Mouse (Mus musculus) NIH3T3 (cell line): ENCODE data around the gene Gadd45gip1.
A peak's percentile ranks its signal among the peaks of the same experiment; 100 is the strongest.

Experiments used
- DNase-seq: peaks from one replicate; pipeline ENCODE4 v3.0.0-alpha.2; 2012; ENCODE audit warnings: low read depth

Gadd45gip1 gene

GRCm38 (mm10) chr8:84832034-84832717, 854 bp downstream of the Gadd45gip1 start:
- DNase-seq = peak; percentile 89

GRCm38 (mm10) chr8:84832759-84833742, 1.7 kb downstream of the Gadd45gip1 start:
- peak; percentile 48 for DNase-seq

GRCm38 (mm10) chr8:84834002-84834865, 2.9 kb downstream of the Gadd45gip1 start:
- no peak for DNase-seq

GRCm38 (mm10) chr8:84834866-84835855, 3.8 kb downstream of the Gadd45gip1 start:
- DNase-seq = peak; percentile 31

GRCm38 (mm10) chr8:84837149-84837911, 6.0 kb downstream of the Gadd45gip1 start:
- DNase-seq = no peak

GRCm38 (mm10) chr8:84837912-84838470, 6.7 kb downstream of the Gadd45gip1 start:
- DNase-seq = no peak

- DNase-seq = no peak
Observed at GRCm38 (mm10) chr8:84838513-84838912, 7.2 kb downstream of the Gadd45gip1 start.

- no peak for DNase-seq
Observed at GRCm38 (mm10) chr8:84839411-84839810, 8.1 kb downstream of the Gadd45gip1 start.

GRCm38 (mm10) chr8:84839875-84840247, 8.5 kb downstream of the Gadd45gip1 start:
- DNase-seq = no peak

- peak; percentile 96 for DNase-seq
Observed at GRCm38 (mm10) chr8:84840248-84840999, 9.1 kb downstream of the Gadd45gip1 start, which contains the start of gene Rad23a. Rad23a (minus strand) TSS chr8:84840665.

- DNase-seq = no peak
Observed at GRCm38 (mm10) chr8:84841514-84841913, 10.2 kb downstream of the Gadd45gip1 start.

- no peak for DNase-seq
Observed at GRCm38 (mm10) chr8:84844397-84845070, 13.2 kb downstream of the Gadd45gip1 start.

GRCm38 (mm10) chr8:84845355-84846093, 14.2 kb downstream of the Gadd45gip1 start:
- DNase-seq = peak; percentile 72

- no peak for DNase-seq
Observed at GRCm38 (mm10) chr8:84846094-84846721, 14.9 kb downstream of the Gadd45gip1 start.

GRCm38 (mm10) chr8:84846722-84847572, 15.6 kb downstream of the Gadd45gip1 start, which contains the start of gene Calr:
Calr (minus strand) TSS chr8:84846934.
- peak; percentile 99 for DNase-seq
